ENCODE assay signal across 19 mouse cellular contexts in the genomic region with DNA sequence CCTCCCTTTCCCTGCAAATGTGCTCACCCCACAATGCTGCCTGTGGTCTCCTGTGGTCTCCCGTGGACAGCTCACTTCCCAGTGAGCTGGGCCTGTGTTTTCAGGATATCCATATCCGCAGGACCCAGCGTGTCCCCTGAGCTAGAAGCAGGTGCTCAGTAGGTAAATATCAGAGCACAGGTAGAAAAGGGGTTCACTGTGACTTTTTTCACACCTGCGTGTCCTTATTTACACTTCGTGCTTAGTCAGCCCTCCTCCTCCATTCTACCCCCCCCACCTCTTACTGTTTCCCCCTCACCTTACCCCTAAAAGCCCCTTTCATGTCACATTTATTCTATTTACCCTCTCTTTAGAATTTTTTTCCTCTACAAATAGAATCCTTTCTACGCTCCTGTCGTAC. TPM values are rescaled to one million over a fixed set of nuclear protein-coding genes. Genes with fewer than 3 reads are reported as not detected.
DNase-seq lines count a peak whose midpoint lies in the region; ATAC-seq and TF ChIP-seq lines count a peak whose summit lies in the region.
"Had no signal": no experiment of that assay in that cellular context is flagged by ENCODE, and none has a peak within 500 bp of the region (broad histone marks: within the 10 kb centered on the region; RNA-seq: fewer than 3 reads in every experiment).

No protein-coding gene starts in this region.

- TF ChIP-seq CTCF in liver, postnatal 0 days (IDR thresholded peaks at IDR 0.05; ENCODE audit: low read depth): no peak

- H3K27me3 ChIP-seq in liver, embryonic 13.5 days: no peaks in the 10 kb centered on the region
- H3K27me3 ChIP-seq in liver, postnatal 0 days (ENCODE audit: insufficient read depth, low read length): no peaks in the 10 kb centered on the region
- H3K27me3 ChIP-seq in forebrain, embryonic 15.5 days: no peaks in the 10 kb centered on the region
- H3K27me3 ChIP-seq: embryonic facial prominence, embryonic 12.5 days; heart, embryonic 13.5 days; hindbrain, embryonic 12.5 days had no signal

- peak overlapping the region; percentile 68 for H3K27ac ChIP-seq in liver, embryonic 13.5 days
- H3K27ac ChIP-seq in liver, postnatal 0 days (ENCODE audit: low read depth): no peak overlapping the region
- no peak overlapping the region for H3K27ac ChIP-seq in forebrain, embryonic 15.5 days (replicated peaks)
- H3K27ac ChIP-seq: embryonic facial prominence, embryonic 12.5 days; heart, embryonic 13.5 days; hindbrain, embryonic 12.5 days had no signal

- peak overlapping the region; percentile 63 for H3K4me2 ChIP-seq in liver, embryonic 13.5 days
- peak overlapping the region; percentile 48 for H3K4me2 ChIP-seq in liver, postnatal 0 days (ENCODE audit: low read depth, low read length)
- no peak overlapping the region for H3K4me2 ChIP-seq in forebrain, embryonic 15.5 days (replicated peaks)
- H3K4me2 ChIP-seq: embryonic facial prominence, embryonic 12.5 days; heart, embryonic 13.5 days; hindbrain, embryonic 12.5 days had no signal

- H3K9ac ChIP-seq in liver, embryonic 13.5 days: peak overlapping the region; percentile 63
- H3K9ac ChIP-seq in liver, postnatal 0 days (replicated peaks): no peak overlapping the region; the same call in 1 of the 2 replicates
- no peak overlapping the region for H3K9ac ChIP-seq in forebrain, embryonic 15.5 days (replicated peaks)
- H3K9ac ChIP-seq: embryonic facial prominence, embryonic 12.5 days; heart, embryonic 13.5 days; hindbrain, embryonic 12.5 days had no signal

- no peak for ATAC-seq in liver, embryonic 13.5 days (ENCODE audit: low read depth)
- ATAC-seq in liver, postnatal 0 days: no peak
- no peak for ATAC-seq in forebrain, embryonic 15.5 days (replicated peaks)
- ATAC-seq: forebrain, embryonic 16.5 days; hindbrain, embryonic 16.5 days had no signal

- peak; percentile 22 for DNase-seq in testis, postnatal 10 days (ENCODE audit: low spot score)
- no peak for DNase-seq in testis, postnatal 14 days (ENCODE audit: low spot score)
- DNase-seq in liver, embryonic 13.5 days: no peak
- DNase-seq in liver, postnatal 0 days: no peak
- DNase-seq in kidney, postnatal 25 days: no peak
- no peak for DNase-seq in layer of hippocampus, adult 9-11 months
- DNase-seq: adrenal gland, postnatal 10 days; cerebellum, adult 11-12 months; cerebellum, adult 9-10 months; cerebellum, postnatal 25 days; gastrocnemius, postnatal 10 days; heart, postnatal 36 days had no signal

- TF ChIP-seq EP300 in liver, postnatal 0 days (IDR thresholded peaks at IDR 0.05; ENCODE audit: low read depth): no peak

- no peaks in the 10 kb centered on the region for H3K36me3 ChIP-seq in liver, embryonic 13.5 days
- no peaks in the 10 kb centered on the region for H3K36me3 ChIP-seq in liver, postnatal 0 days (replicated peaks; ENCODE audit: insufficient read depth, low read length)
- H3K36me3 ChIP-seq in forebrain, embryonic 15.5 days: no peaks in the 10 kb centered on the region
- H3K36me3 ChIP-seq: embryonic facial prominence, embryonic 12.5 days; G1E had no signal

- H3K4me1 ChIP-seq in liver, embryonic 13.5 days (replicated peaks): peaks cover 92% of the 10 kb centered on the region
- peaks cover 20% of the 10 kb centered on the region for H3K4me1 ChIP-seq in liver, postnatal 0 days (ENCODE audit: insufficient read depth)
- H3K4me1 ChIP-seq in forebrain, embryonic 15.5 days: peaks cover 31% of the 10 kb centered on the region

- peak overlapping the region; percentile 46 for H3K4me3 ChIP-seq in liver, embryonic 13.5 days (replicated peaks)
- 0 out of 2 replicates have a peak overlapping the region, but pooled peaks have one; percentile 4 for H3K4me3 ChIP-seq in liver, postnatal 0 days (ENCODE audit: low read depth, low read length)
- H3K4me3 ChIP-seq in forebrain, embryonic 15.5 days: no peak overlapping the region
- H3K4me3 ChIP-seq: embryonic facial prominence, embryonic 12.5 days; heart, embryonic 13.5 days; hindbrain, embryonic 12.5 days had no signal

- no peaks in the 10 kb centered on the region for H3K9me3 ChIP-seq in liver, embryonic 13.5 days (replicated peaks)
- H3K9me3 ChIP-seq in liver, postnatal 0 days (ENCODE audit: low read length): no peaks in the 10 kb centered on the region
- H3K9me3 ChIP-seq in forebrain, embryonic 15.5 days: no peaks in the 10 kb centered on the region
- H3K9me3 ChIP-seq: embryonic facial prominence, embryonic 12.5 days; G1E; heart, embryonic 13.5 days; hindbrain, embryonic 12.5 days had no signal

- WGBS in liver, embryonic 13.5 days (ENCODE audit: insufficient replicate concordance): 76% methylated on average over 7 of the region's 7 CpGs
- WGBS in liver, postnatal 0 days (ENCODE audit: insufficient replicate concordance): 80% methylated on average over 7 of the region's 7 CpGs
- 88% methylated on average over 7 of the region's 7 CpGs for WGBS in forebrain, embryonic 15.5 days

RNA-seq across cellular contexts. Expression of gene Ntn4, which starts 42.7 kb away (rescaled TPM):
- polyA plus RNA-seq in liver, embryonic 13.5 days (2015; fragmentation: Nextera tagmentation; extraction: Ambion mirVana): 0.13 and 0.20 TPM in 2 replicates
- polyA plus RNA-seq in liver, postnatal 0 days (2015; fragmentation: Nextera tagmentation; extraction: Ambion mirVana): 0.39 and 0.74 TPM in 2 replicates
- 1.3 TPM in 2 replicates for polyA plus RNA-seq in forebrain, embryonic 15.5 days (2015; fragmentation: Nextera tagmentation; extraction: Ambion mirVana)
- polyA plus RNA-seq: G1E had no signal
